Mouse (Mus musculus) erythroblast, adult 5-6 weeks (primary cell): Measurements from ENCODE around the gene Plcxd3. TPM values are rescaled to one million over a fixed set of nuclear protein-coding genes. Genes with fewer than 3 reads are reported as not detected.

ENCODE experiments used
- ATAC-seq: replicated peaks from 2 replicates; pipeline ENCODE4 v1.8.0; 2016; ENCODE audit warnings: moderate number of reproducible peaks, mild to moderate bottlenecking, moderate TSS enrichment, inconsistent platforms; ENCODE audit not compliant: poor library complexity, low FRiP score, severe bottlenecking
- total RNA-seq, 2 experiments: library from RNA; stranded (forward) in 1 of 2; stranded (reverse) in 1 of 2; fragments of 150-400 nt in 1 of 2; fragments of 200-764, 138-1000 nt in 1 of 2; gene quantifications; 2 replicates each; pipeline versions ENCODE4 v1.2.3 to v1.2.4; 2015 to 2017; ENCODE audit warnings: low replicate concordance in 2 of 2

Plcxd3 gene
- total RNA-seq (2015; ENCODE audit: low replicate concordance) (not detected in 2 replicates), total RNA-seq (2017; ENCODE audit: low replicate concordance) (not detected in 2 replicates)

DNA sequence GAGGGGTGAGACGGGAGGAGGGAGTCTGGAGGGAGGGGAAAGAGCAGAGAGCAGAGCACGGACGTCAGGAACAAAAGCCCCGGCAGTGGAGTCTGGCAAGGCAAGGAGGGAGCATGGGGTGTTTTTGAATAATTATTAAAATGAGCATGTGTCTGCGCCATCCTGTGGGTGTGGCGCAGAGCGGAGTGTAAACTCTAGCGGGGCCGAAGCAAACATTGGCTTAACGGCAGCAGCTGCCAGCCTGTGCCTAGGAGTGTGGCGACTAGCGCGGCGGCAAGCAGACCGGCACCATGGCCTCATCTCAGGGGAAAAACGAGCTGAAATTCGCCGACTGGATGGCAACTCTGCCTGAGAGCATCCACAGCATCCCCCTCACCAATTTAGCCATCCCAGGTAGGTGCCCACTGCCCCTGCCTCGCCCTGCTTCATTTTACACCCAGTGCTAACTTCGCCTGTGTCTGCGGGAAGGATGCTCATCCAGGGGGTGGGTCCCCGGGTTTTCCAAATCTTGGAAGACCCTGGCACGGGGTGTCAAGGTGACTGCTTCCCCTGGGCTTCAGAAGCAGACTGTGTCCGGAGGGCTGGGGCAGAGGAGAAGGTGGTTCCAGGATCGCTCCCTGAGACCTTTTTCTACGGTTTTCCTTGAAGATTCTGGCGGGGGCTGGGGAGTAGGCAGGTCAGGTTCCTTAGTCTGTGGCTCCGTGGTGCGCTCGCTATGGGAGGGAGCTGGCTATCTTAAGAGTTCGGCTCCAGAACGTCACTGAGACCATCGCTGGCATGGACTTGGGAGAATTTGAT, at the start of gene Plcxd3:
Gene Plcxd3 (plus strand): TSS at position 69 of the 798 bp plus-strand sequence.
- no peak for ATAC-seq

DNA sequence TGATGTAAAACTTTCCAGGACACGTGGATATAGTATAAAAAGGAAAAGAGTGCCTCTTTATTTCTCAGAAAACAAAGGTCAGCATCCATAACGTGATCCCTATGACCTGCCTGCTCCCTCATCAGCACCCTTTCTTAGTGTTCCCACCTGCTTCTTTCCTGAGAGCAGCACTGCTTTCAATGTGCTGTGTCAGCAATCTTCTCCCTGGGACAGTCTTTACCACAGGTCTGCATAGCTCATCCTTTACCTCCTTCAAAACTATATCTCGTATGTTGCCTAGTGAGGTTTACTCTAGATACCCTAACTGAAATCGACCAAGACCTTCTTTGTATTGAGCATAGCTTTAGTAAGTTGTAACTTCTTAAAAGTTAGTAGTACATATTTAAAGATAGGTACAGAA, 43.4 kb upstream of the Plcxd3 start:
- ATAC-seq = no peak

DNA sequence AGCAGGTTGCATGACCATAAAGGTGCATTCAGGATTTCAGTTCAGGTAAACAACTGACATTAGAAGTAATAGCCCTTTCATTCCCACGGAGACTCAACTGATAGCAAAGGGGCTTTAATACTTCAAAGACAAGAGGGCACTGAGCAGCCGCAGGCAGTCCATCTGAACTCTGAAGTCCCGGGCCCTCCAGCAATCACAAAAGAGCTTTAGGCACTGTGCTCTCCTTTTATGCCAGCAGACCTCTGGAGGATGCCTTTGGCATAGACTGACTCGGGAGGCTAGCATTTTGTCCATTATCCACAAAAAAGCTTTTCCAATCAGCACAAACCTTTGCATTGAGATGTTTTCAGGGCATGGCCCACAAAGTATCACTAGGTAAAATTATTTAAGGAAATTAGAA, 33.7 kb upstream of the Plcxd3 start:
- ATAC-seq = no peak

DNA sequence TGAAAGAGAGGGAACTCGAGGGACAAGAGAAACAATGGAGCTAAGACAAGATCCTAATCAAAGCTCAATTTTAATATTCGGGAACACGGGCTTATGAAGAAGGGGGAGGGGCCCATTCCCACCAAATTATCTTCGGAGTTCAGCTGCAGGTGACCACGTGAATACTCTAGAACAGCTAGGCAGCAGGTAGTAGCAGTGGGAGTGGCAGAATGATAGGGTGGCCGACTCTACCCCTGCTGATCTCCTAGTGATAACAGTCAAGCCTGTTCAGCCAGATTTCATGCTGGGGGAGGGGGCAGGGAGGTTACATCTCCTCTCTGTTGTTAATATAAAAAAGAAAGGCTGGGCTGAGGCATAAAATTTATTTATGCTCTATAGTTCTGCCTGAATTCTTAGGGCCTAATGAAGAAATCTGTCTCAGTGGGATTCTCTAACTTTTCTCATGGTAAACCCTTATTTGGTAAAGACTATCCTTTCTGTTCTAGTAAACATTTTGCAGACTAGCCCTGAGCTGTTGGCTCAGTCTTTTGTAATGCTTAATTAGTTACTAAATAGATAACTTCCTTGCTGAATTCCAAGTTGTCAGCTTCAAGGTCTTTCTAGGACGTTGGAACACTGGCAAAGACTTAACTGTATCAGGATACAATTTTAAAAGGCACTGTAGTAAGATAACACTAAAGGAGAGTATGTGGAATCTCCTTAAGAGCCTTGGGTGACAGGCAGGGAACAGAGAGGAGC, 26.3 kb upstream of the Plcxd3 start:
- no peak for ATAC-seq

DNA sequence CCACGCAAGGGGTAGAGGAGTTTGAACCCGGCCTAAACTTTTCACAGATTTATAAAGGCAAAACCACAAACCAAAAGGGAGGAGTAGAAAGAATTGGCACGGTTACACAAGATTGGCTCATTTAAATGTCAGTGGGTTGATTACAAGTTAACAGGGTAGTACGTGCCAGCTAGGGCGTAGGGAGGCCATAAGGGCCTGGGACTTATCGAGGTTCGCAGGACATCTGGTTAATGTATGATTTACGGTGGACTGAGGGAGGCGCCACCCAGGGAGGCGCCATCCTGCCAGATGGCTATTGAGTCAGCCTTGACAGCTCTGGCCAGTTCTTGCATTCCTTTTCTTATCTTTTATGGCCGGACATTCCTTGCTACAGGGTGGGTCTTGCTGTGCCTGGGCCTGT, 18.9 kb upstream of the Plcxd3 start:
- no peak for ATAC-seq

DNA sequence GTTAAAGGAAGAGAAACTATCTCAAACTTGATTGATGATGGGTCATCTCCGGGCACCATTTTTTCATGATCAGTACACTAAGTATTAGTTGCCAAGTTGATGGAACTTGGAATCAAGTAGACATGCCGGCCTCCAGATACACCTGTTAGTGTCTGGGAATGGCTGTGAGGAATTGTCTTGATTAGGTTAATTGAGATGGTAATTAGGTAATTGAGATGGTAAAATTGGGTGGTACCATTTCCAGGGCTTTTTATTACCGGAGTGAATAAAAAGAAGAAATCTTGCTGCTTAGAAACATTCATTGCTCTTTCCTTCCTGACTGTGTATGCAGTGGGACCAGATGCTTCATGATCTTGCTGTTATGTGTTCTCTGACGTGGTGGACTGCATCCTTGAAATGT, 17.6 kb upstream of the Plcxd3 start:
- no peak for ATAC-seq

DNA sequence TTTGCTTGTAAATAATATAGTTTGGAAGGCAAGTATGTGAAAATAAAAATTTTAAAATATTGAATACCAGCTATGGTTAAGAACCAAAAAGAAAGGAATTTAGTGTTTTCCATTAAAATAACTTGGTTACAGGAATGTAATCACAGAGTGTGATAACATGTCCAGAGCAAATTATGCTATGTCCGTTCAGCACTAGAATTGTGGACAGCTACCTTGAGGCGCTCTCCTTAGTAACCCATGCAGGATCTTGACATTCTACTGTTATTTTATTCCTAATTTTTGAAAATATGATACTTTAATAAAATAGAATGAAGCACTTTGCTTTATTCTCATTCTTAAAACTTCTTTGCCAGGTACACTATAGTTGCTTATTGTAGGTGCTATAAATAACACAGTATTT, 7.5 kb upstream of the Plcxd3 start:
- ATAC-seq = no peak

DNA sequence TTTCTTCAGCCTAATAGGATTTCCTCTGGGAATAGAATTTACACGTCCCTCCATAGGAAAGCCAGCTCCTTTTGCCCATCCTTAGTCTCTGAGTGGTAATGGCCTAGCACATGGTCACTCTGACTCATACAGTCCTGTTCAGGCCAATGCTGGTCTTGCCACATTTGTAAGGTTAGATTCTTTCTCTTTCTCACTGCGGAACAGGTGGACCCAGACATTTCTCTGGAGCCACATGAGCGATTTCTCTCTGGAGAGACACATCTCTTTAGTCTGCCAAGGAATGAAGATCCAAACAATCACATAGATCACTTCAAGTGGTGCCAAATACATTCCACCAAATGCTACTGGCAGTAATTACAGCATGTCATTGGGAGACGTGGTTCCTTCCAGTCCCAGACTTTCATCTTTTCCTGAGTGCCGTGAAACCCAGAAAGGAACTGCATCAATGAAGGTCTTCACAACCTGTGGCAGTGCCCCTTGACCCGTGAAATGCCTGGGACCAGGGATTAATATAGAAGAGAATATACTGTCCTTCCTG, 769 bp upstream of the Plcxd3 start:
- no peak for ATAC-seq

DNA sequence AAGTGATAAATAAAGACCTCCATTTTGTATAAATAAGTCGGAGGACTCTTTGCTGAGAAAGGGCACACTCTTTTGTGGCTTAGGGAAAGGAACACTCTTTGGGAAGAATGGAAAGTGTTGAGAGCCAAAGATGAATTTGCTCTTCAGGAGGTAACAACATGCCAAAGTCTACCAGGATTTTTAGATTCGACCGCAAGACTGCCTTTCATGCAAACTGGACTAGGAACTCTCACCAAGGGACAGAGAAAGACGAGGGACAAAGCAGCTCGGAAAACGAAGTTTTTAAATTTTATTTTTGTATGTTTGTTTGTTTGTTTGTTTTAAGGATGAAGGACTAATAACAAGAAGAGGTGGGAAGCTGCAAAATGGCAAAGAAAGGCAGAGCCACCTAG, 264 bp upstream of the Plcxd3 start:
- ATAC-seq = no peak

DNA sequence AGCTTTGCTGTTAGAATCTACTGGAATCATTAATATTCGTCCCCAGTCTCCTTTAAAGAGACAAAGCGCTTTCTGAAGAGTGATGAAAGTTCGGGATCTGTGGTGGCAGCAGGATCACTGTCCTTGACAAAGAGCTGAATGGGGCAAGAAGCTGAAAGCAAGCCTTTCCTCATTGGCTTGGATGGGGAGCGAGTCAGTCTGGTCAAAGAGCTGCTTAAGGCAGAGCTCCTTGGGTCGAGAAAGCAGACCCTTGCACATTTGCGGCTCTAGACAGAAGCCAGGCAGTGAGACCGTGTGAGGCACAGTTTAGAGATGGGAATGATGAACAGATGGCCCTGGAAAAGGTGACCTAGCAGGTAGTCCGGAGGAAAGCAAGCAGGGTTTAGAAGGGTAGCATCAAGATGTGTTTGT, 935 bp downstream of the Plcxd3 start:
- ATAC-seq = no peak

DNA sequence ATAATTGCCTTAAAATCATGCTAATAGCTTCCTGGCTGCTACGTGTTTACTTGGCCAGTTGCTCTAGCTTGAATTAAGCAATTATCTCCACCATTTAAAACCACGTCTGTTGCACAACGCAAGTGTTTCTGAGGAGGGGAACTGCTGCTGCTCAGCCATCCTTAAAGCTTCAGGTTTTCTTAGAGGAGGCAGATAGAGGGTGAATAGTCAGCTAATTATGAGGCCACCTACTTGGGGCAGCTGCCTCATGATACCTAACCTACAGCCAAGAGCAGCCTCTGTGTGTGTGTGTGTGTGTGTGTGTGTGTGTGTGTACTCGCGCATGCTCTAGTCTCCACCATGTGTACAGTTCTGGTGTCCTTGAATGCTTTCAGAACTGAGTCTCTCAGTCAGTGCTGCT, 3.5 kb downstream of the Plcxd3 start:
- no peak for ATAC-seq

DNA sequence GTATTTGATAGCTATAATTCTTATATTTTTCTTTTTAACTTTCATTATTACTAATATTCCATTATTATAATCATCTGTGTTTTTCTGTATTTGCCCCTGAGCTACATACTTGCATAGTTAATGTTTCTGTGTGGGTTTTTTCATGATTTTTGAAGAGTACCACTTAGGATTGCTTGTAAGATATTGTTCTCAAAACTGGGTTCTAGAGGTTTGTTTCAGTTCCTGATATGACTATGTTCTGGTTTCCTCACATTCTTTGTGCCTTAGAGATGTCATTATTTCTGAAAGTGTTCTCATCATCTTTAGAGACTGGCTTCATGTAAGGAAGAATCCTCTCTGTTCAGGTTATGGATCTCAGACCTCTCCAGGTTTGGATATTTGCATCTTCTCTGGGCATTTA, 12.5 kb downstream of the Plcxd3 start:
- no peak for ATAC-seq

DNA sequence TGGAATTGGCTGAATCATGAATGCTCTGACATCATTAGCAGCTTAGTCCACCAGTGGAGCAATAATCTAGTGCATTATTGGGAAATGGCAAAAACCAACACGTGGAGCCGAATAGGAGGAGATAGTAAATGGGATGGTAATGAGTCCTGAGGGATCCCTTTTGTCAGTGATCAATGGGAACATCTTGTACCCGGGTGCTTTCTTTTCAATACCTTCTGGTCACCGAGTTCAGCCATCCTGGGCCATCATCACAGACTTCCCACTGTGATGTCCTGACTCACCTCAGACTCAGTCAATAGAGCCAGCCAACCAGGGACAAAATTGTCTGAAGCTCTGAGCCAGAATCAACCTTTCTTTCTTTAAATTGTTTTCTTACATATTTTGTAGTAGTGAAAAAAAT, 24.8 kb downstream of the Plcxd3 start:
- no peak for ATAC-seq

DNA sequence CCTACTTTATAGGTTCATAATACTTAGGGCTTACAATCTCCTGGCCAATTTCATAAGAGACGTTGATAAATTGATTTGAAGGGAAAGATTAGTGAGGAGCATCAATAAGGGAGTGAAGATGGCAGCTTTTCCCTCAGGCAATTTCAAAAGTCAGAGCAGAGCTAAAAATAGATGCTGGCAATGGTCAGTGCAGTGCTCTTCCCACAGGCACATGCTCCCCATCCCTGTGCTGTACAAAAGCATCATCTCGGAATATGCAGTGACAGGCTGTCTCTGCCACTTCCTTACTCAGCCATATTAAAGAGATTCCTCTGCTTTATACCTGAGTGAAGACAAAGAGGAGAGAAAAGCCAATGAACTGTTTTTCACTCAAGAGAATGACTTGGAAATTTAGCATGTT, 36.0 kb downstream of the Plcxd3 start:
- ATAC-seq = no peak

DNA sequence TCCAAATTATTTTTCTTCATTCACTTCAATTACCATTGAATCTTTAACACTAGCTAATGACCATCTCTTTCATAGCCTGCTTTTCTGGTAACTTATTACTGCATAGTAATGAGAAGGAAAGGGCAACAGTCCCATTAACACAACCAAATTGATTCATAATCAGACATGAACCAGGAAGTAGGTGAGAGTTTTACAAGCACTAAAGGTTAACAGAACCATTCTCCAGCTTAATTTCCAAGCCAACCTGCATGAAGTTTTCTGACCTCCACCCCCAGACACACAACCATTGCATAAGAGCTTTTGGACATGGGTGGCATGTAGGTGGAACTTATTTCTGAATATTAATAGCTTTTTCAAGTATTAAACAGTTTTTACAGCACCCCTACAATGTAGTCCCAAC, 64.8 kb downstream of the Plcxd3 start:
- no peak for ATAC-seq

DNA sequence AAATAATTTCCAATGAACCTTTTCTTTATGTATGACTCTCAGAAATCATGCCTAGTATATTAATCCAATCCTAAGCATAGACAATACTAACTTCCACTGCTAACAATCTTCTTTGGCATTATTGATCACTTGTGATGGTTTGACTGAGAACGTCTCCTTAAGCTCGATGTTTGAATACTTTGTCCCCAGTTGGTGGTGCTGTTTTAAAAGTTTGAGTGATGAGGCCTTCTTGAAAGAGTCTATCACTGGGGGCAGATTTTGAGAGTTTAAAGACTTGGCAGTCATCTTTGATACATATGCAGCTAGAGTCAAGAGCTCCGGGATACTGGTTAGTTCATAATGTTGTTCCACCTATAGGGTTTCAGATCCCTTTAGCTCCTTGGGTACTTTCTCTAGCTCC, 120.9 kb downstream of the Plcxd3 start:
- ATAC-seq = no peak

DNA sequence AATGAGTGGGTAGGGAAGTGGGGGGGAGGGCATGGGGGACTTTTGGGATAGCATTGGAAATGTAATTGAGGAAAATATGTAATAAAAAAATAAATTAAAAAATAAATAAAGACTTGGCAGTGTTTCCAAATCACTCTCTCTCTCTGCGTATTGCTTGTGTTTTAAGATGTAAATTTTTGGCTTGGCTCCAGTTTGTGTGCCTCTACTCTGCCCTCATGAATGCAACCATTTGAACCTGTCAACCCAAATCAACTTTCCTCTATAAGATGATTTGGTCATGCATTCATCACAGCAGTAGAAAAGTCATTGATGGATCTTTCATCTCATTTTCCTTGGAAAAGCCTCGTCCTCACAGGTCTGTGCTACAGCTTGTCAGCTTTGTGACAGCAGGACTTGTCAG, 121.7 kb downstream of the Plcxd3 start:
- no peak for ATAC-seq

DNA sequence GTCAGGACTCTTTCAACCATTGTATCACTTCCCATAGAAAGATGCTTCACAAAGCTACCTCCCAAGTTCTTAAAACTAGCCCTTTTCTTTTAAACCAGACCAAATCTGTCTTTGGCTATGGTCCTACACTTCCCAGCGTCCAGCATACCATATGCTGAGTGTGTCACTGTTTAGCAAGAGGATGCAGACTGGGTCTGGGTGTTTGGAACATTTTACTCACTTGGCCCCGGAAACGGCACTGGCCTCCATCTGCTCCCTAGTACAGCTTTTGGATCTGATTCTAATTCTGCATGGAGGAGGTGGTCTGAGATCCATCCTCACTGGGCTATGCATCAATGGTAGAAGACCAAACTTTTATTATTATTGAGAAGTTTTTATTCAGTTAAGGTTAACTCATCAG, 122.7 kb downstream of the Plcxd3 start:
- ATAC-seq = no peak

DNA sequence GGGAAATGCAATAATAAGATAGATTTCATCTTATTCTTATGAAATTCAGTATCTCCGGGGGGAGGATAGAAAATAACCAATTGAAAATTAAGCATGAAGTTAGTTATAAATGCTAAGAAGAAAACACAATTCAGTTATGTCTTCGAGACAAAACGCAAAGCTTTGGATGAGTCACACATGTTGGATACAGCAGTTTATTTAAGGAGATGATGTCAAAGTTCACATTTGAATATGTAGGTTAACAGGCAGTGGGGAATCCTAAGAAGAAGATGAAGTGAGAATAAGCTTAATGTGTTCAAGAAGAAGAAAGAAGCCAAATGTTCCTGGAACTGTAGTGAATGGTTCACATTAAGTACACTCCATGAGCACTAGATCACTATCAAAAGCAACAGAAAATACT, 128.1 kb downstream of the Plcxd3 start:
- ATAC-seq = no peak

DNA sequence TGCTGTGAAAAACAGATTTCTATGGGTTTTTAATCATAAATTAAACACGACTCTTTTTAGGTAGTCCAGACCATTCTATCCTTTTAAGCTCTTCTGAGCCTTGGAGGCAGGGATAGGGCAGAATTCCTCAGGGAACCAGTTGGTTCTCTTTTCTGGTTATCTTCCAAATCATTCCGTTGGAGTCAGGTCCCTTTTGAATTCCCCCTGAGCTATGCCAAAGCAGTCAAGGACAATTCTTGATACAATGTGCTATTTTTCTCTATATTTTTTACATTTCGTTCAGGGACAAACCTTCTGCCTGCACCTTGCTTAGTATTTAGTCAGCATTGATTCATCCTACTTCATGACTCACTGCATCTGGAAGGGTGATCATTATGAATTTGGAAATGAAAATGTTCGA, 128.5 kb downstream of the Plcxd3 start:
- ATAC-seq = no peak

DNA sequence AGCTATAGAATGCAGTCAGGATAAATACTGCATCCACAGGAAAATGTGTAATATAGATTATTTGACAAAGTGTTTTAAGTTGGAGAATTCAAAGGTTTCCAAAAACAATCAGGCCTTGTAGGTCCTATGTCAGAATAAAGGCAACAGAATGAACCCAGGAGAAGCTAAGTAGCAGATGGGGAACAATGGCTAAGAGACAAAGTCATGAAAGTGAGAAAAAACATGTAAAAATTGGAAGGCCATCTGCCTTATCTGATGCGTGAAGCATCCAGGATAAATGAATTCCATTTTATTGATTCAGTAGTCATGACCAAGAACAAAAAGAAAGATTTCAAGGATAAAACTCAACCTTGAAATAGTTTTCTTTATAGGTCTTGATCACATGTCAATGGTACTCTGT, 139.4 kb downstream of the Plcxd3 start:
- no peak for ATAC-seq
